Mouse (Mus musculus) liver, embryonic 16.5 days (tissue): Measurements from ENCODE around the gene Ruvbl1. TPM values are rescaled to one million over a fixed set of nuclear protein-coding genes. Genes with fewer than 3 reads are reported as not detected.

Experiments
- ATAC-seq: fragments of 200-750 bp; cut with Nextera tagmentation; 2 replicates; pipeline ENCODE4 v1.8.0; 2017; ENCODE audit warnings: low read depth, mild to moderate bottlenecking, moderate number of reproducible peaks, moderate library complexity
- H3K27ac ChIP-seq: fragments of 300-500 bp; sonication (generic); 2 replicates; pipeline ENCODE4 v1.5.1; 2014; ENCODE audit warnings: mild to moderate bottlenecking, low read length
- H3K27me3 ChIP-seq: fragments of 300-500 bp; sonication (generic); 2 replicates; pipeline ENCODE4 v1.6.1; 2014; ENCODE audit warnings: low read depth, low read length, mixed read lengths; ENCODE audit not compliant: control insufficient read depth, insufficient read depth
- H3K36me3 ChIP-seq: fragments of 300-500 bp; sonication (generic); 2 replicates; pipeline ENCODE4 v1.6.1; 2014; ENCODE audit warnings: mild to moderate bottlenecking; ENCODE audit not compliant: control insufficient read depth, insufficient read depth
- H3K4me1 ChIP-seq: fragments of 300-500 bp; sonication (generic); 2 replicates; pipeline ENCODE4 v1.6.1; 2014; ENCODE audit warnings: low read depth, low read length, mixed read lengths; ENCODE audit not compliant: control insufficient read depth
- H3K4me2 ChIP-seq: fragments of 300-500 bp; sonication (generic); 2 replicates; pipeline ENCODE4 v1.6.1; 2014; ENCODE audit warnings: low read depth, low read length, mixed read lengths
- H3K4me3 ChIP-seq: fragments of 300-500 bp; sonication (generic); 2 replicates; pipeline ENCODE4 v1.5.1; 2014; ENCODE audit warnings: low read depth, mild to moderate bottlenecking, low read length
- H3K9ac ChIP-seq: fragments of 300-500 bp; sonication (generic); 2 replicates; pipeline ENCODE4 v1.6.1; 2014; ENCODE audit warnings: low read depth, low read length
- H3K9me3 ChIP-seq: fragments of 300-500 bp; sonication (generic); replicated peaks from 2 replicates; pipeline ENCODE4 v1.6.1; 2016; ENCODE audit warnings: low read length; ENCODE audit not compliant: control insufficient read depth
- WGBS: fragments of 180-500 bp; shearing (Covaris S2); extraction: QIAGEN DNeasy Blood & Tissue Kit; methylation state at CpG from one replicate; pipeline ENCODE4 v1.1.7; 2014; ENCODE audit not compliant: insufficient replicate concordance; 5-methylcytosine and 5-hydroxymethylcytosine counted together
- polyA plus RNA-seq: library from polyadenylated mRNA; unstranded; fragments of >200 nt; fragmentation: Nextera tagmentation; extraction: Ambion mirVana; gene quantifications from 2 replicates; pipeline ENCODE4 v1.2.1, GENCODE M21; 2015

Ruvbl1 gene
- 58.1 and 62.3 TPM in 2 replicates for polyA plus RNA-seq

DNA sequence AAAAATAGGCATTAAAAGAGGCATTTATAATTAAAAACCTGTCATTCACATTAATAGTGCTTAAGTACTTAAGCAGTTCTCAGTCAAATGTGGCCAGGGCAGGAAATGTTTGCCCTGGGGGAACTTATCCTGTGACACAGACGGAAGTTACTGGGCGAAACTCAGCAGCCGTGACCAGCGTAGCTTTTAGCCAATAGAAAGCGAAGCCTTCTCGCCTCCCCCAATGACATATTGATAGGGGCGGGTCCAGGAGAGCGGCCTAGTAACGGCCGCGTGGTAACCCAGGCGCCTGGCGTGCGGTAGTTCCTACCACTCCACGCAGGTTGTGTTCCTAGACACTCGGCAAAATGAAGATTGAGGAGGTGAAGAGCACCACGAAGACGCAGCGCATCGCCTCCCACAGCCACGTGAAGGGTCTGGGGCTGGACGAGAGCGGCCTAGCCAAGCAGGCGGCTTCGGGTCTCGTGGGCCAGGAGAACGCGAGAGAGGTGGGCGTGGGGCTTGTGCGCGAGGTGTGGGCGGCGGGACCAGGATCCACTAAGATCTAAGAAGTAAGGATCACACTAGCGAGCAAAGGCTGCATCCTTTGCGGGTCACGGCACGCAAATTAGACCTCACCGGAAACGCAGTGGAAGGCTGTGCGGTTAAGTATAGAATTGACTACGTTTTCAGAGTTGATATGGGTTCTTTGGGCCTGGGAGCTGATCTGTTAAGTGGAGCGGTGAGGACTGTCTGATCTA is at the start of gene Ruvbl1:
Gene Ruvbl1, plus strand, starts transcription at position 229 of the 740 bp plus-strand sequence.
- under 1% methylated on average over 37 of the region's 42 CpGs for WGBS
- peak within 1 kb of the TSS; percentile 74 for H3K9ac ChIP-seq
- no peaks in the 10 kb centered on the region for H3K27me3 ChIP-seq
- peak within 1 kb of the TSS; percentile 79 for H3K4me2 ChIP-seq
- ATAC-seq: peak; percentile 100
- H3K27ac ChIP-seq: no peak within 1 kb of the TSS
- peaks cover 5% of the 10 kb centered on the region for H3K36me3 ChIP-seq
- peak within 1 kb of the TSS; percentile 76 for H3K4me3 ChIP-seq
- no peaks in the 10 kb centered on the region for H3K9me3 ChIP-seq
- peaks cover 10% of the 10 kb centered on the region for H3K4me1 ChIP-seq

DNA sequence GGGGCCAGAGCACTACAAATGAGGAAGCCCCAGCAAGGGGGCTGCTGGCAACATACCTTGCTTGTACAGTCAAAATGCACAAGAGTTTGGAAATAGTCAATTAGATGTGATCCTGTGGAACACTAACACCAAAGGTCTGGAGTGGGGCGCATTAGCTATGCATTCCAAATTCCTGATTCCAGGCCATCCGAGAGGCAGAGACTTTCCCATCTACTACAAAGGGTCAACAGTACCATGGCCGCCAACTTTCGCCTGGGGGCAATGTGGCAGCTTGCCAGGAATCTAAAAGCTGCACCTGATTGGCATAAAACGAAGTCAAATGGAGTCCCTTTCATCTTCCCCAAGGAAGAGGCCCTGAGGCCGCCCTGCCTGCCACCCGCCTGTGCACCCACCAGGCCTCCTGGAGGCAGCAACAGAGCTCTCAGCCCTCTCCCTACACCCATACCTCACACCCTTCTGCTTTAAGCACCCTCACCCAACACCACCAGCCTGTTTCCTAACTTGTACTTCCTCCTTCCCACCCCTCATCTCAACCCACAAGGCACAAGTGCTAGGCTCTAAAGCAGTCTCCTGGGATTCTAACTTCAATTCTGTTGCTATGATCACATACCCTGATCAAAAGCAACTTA is 49.0 kb upstream of the Ruvbl1 start:
- no peak overlapping the region for H3K4me3 ChIP-seq
- no peak overlapping the region for H3K27ac ChIP-seq
- no peaks in the 10 kb centered on the region for H3K4me1 ChIP-seq
- no peaks in the 10 kb centered on the region for H3K36me3 ChIP-seq
- ATAC-seq: no peak
- H3K9me3 ChIP-seq: no peaks in the 10 kb centered on the region
- WGBS: 69% methylated on average over 7 of the region's 7 CpGs
- H3K27me3 ChIP-seq: no peaks in the 10 kb centered on the region
- no peak overlapping the region for H3K4me2 ChIP-seq
- H3K9ac ChIP-seq: no peak overlapping the region

DNA sequence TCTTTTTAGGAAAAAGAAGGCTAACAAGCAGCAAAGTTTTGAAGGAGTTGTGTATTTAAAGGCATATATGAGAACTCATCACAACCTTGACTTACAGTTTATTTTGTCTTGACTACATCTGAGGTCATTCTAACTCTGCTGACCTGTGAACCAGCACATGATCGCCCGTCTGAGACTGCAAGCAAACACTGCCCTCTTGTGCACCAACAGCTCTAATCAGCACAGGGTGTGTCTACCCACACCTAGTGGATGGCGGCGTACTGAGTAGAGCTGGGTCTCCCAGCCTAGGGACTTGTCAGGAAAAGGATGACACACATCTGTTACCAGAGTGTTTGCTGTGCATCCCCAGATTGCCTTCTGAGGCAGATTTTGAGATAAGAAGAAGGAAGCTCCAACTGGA is 34.0 kb upstream of the Ruvbl1 start:
- Histone ChIP-seq H3K27me3 (no peaks in the 10 kb centered on the region), H3K27ac (no peak overlapping the region), H3K9ac (no peak overlapping the region), H3K9me3 (no peaks in the 10 kb centered on the region), H3K4me1 (no peaks in the 10 kb centered on the region), H3K36me3 (no peaks in the 10 kb centered on the region), H3K4me2 (no peak overlapping the region), H3K4me3 (no peak overlapping the region)
- ATAC-seq: 0 out of 2 replicates have a peak, but pooled peaks have one; percentile 41
- WGBS: 4% methylated on average over 4 of the region's 4 CpGs

DNA sequence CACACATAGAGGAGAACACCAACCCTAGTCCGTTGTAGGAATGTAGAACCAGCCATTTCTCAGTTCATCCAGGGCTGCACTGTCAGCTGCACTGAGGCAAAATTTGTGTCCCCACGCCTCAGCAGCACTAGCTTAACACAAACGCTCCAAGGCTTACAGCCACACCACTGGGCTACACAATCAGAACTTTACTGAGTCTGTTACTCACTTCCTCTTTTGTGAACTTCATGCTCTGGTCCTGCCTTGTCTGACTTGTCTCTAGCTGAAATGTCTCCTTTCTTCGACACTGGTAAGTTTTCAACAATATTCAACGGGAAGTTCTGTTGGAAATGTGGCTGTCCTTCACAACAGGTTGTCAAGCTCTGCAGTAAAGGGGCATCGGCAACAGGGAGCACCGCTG is 29.6 kb upstream of the Ruvbl1 start:
- H3K27me3 ChIP-seq: no peaks in the 10 kb centered on the region
- no peak overlapping the region for H3K27ac ChIP-seq
- H3K4me3 ChIP-seq: no peak overlapping the region
- no peak overlapping the region for H3K4me2 ChIP-seq
- H3K9me3 ChIP-seq: no peaks in the 10 kb centered on the region
- no peak overlapping the region for H3K9ac ChIP-seq
- no peaks in the 10 kb centered on the region for H3K36me3 ChIP-seq
- ATAC-seq: no peak
- no peaks in the 10 kb centered on the region for H3K4me1 ChIP-seq
- WGBS: 45% methylated on average over 7 of the region's 7 CpGs

DNA sequence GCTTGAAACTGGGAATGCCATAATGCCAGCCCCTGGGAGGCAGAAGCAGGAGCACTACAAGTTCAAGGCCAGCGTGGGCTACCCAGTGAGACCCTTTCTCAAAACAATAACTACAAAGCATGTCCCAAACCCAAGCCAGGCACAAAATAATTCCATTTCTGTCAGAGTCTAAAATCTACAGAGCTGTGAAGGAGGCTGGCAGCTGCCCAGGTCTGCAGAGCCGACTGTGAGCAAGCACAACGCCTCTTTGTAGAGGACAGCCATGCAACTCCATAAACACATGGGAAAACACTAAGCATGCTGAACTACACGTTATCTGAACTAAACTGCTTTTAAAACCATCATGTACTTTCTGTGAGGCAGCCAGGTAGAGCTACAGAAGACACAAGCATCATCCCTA is 26.2 kb upstream of the Ruvbl1 start:
- H3K9ac ChIP-seq: no peak overlapping the region
- WGBS: 78% methylated on average over 4 of the region's 4 CpGs
- H3K36me3 ChIP-seq: no peaks in the 10 kb centered on the region
- no peak overlapping the region for H3K4me2 ChIP-seq
- H3K9me3 ChIP-seq: no peaks in the 10 kb centered on the region
- no peak overlapping the region for H3K27ac ChIP-seq
- H3K27me3 ChIP-seq: no peaks in the 10 kb centered on the region
- H3K4me1 ChIP-seq: peaks cover 4% of the 10 kb centered on the region
- no peak overlapping the region for H3K4me3 ChIP-seq
- no peak for ATAC-seq

DNA sequence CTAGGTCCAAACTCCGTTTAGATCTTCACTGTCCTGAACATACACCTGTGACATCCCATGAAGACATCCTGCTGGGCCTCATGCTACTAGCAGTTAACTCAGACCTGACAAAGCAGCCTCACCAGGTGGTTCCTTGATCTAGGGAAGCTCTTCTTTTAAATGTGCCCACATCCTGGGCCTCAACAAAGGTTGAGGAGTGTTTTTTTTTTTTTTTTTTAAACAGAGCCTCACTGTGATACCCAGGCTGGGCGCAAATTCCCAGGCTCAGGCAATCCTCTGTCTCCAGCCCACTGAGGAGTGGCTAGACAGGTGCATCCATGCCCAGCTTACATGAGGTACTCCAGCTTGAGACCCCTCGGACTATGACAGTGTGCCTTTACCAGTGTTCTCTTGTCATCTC is 22.7 kb upstream of the Ruvbl1 start:
- Histone ChIP-seq H3K27ac (no peak overlapping the region), H3K9ac (no peak overlapping the region), H3K27me3 (no peaks in the 10 kb centered on the region), H3K36me3 (no peaks in the 10 kb centered on the region), H3K4me1 (peaks cover 14% of the 10 kb centered on the region), H3K4me2 (no peak overlapping the region), H3K9me3 (no peaks in the 10 kb centered on the region), H3K4me3 (no peak overlapping the region)
- no peak for ATAC-seq
- WGBS: 75% methylated on average over 3 of the region's 3 CpGs

DNA sequence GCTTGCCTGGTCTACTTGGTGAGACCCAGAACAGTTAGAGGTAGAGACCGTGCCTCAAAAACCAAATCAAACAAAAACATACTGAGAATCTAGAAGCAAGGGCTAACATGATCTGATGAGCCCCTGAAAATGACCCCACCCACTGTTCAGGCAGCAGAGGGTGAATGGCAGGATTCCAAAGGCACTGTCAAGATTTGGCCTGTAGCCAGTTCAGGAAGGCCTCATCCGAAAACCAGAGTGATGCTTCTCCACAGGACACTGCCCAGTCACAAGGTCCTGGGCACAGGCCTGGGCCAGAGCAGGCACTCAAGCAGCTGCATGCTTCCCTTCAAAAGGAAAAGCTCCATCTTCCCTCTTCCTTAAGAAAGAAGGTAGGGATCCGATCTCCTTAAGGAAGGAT is 21.8 kb upstream of the Ruvbl1 start:
- H3K9ac ChIP-seq: no peak overlapping the region
- no peak overlapping the region for H3K4me2 ChIP-seq
- no peaks in the 10 kb centered on the region for H3K27me3 ChIP-seq
- WGBS: 67% methylated on average over 3 of the region's 3 CpGs
- H3K9me3 ChIP-seq: no peaks in the 10 kb centered on the region
- no peak for ATAC-seq
- H3K36me3 ChIP-seq: no peaks in the 10 kb centered on the region
- H3K27ac ChIP-seq: no peak overlapping the region
- H3K4me3 ChIP-seq: no peak overlapping the region
- peaks cover 14% of the 10 kb centered on the region for H3K4me1 ChIP-seq

DNA sequence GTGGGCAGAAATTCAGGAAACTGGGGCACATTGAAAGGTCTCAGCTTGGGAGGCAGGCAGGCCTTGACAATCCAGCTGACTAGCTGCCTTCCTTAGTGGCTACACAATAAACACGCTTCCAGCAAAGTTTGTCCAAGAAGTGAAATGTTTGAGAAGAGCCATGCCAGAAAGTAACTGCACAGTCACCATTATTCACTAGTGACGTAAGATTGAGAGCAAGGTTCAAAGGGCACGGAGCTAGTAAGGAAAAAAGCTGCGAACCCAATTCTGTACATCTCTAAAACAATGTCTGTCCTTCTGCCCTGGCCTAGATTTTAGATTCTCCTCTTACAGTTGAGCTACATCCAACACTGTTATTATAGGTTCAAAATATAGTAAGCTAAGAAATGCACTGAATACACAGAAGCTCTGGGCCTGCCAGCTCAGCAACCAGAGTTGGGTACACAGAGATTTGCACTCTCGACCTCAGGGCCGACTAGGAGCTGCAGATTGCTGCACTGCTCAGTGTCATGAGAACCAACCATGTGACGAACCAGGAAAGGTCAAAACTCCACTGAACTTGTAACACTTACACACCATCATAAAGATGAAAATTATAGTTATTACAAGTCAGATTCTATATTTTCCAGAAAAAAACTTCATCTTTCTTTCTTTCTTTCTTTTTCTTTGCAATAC is 21.0 kb upstream of the Ruvbl1 start:
- 65% methylated on average over 7 of the region's 7 CpGs for WGBS
- H3K27me3 ChIP-seq: no peaks in the 10 kb centered on the region
- H3K9ac ChIP-seq: no peak overlapping the region
- H3K9me3 ChIP-seq: no peaks in the 10 kb centered on the region
- peaks cover 14% of the 10 kb centered on the region for H3K4me1 ChIP-seq
- peak; percentile 53 for ATAC-seq
- no peak overlapping the region for H3K4me2 ChIP-seq
- no peak overlapping the region for H3K27ac ChIP-seq
- H3K36me3 ChIP-seq: no peaks in the 10 kb centered on the region
- no peak overlapping the region for H3K4me3 ChIP-seq

DNA sequence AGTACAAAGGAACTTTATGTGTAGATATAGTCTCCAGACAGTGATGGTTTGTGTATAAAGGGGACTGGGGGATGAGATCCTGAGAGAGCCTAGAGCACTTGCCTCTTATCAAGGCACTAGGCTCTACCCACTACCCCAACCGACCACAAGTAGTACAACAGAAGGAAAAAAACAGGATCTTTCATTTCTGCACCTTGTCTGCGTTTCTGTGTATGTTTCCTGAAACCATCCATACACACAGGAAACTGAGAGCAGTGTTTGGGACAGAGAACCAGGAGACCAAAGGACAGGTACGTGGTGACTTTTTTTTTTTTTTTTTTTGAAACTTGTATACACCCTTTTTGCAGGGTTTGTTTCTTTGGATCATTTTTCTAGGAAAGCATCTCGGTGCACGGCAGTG is 19.5 kb upstream of the Ruvbl1 start:
- Histone ChIP-seq H3K27me3 (no peaks in the 10 kb centered on the region), H3K36me3 (no peaks in the 10 kb centered on the region), H3K4me2 (peak overlapping the region; percentile 90), H3K9me3 (no peaks in the 10 kb centered on the region), H3K4me1 (peaks cover 14% of the 10 kb centered on the region), H3K9ac (peak overlapping the region; percentile 82), H3K4me3 (peak overlapping the region; percentile 84), H3K27ac (peak overlapping the region; percentile 71)
- 5% methylated on average over 5 of the region's 5 CpGs for WGBS
- no peak for ATAC-seq
